Mouse (Mus musculus): ENCODE results near the gene Chn2. TPM values are rescaled to one million over a fixed set of nuclear protein-coding genes. Genes with fewer than 3 reads are reported as not detected.

Gene Chn2
- polyA plus RNA-seq, 1 experiment from 2014 or later: 29.2 TPM

- peak; percentile 15; the same call in 1 of the 2 replicates for ATAC-seq
- no peaks in the 10 kb centered on the region for H3K9me3 ChIP-seq (replicated peaks; ENCODE audit: control insufficient read depth, low read length, poor library complexity, severe bottlenecking)
- H3K4me3 ChIP-seq (ENCODE audit: low read depth, low read length): peak overlapping the region; percentile 79
- H3K4me2 ChIP-seq (ENCODE audit: low read length): peak overlapping the region; percentile 83
- peaks cover 29% of the 10 kb centered on the region for H3K4me1 ChIP-seq (ENCODE audit: control insufficient read depth, insufficient read depth, low read length)
- H3K36me3 ChIP-seq (ENCODE audit: control insufficient read depth, insufficient read depth, low read length): no peaks in the 10 kb centered on the region
- H3K27me3 ChIP-seq (ENCODE audit: control insufficient read depth, insufficient read depth, low read depth, low read length): no peaks in the 10 kb centered on the region
- peak overlapping the region; percentile 98 for H3K27ac ChIP-seq (ENCODE audit: low read length)
- WGBS: 3% methylated on average over 10 of the region's 10 CpGs
- H3K9ac ChIP-seq (ENCODE audit: low read depth, low read length): peak overlapping the region; percentile 95
Observed at GRCm38 (mm10) chr6:54038866-54039265, 488 bp upstream of the Chn2 start.

GRCm38 (mm10) chr6:54039805-54040447, 572 bp downstream of the Chn2 start:
- peak; percentile 84 for ATAC-seq
- peak overlapping the region; percentile 95 for H3K9ac ChIP-seq (ENCODE audit: low read depth, low read length)
- peak overlapping the region; percentile 98 for H3K27ac ChIP-seq (ENCODE audit: low read length)
- H3K9me3 ChIP-seq (replicated peaks; ENCODE audit: control insufficient read depth, low read length, poor library complexity, severe bottlenecking): no peaks in the 10 kb centered on the region
- H3K4me1 ChIP-seq (ENCODE audit: control insufficient read depth, insufficient read depth, low read length): peaks cover 25% of the 10 kb centered on the region
- no peaks in the 10 kb centered on the region for H3K36me3 ChIP-seq (ENCODE audit: control insufficient read depth, insufficient read depth, low read length)
- peak overlapping the region; percentile 83 for H3K4me2 ChIP-seq (ENCODE audit: low read length)
- under 1% methylated on average over 62 of the region's 62 CpGs for WGBS
- peak overlapping the region; percentile 79 for H3K4me3 ChIP-seq (ENCODE audit: low read depth, low read length)
- H3K27me3 ChIP-seq (ENCODE audit: control insufficient read depth, insufficient read depth, low read depth, low read length): no peaks in the 10 kb centered on the region

DNA sequence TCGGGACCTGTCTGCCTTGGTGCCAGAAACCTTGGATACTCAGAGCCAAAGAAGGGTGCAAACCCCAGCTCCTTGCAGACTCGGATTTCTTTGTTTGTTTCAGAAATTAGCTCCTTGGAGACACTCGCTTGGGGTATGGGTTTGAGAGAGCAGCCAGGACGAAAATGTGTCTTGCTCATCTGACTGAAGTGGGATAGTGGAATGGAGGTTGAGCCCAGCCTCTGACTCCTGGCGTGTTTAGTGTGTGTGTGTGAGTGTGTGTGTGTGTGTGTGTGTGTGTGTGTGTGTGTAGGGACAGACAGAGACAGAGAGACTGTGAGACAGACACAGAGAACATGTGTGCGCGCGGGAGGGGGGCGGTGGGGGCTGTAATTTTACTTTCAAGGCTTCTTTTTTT, 1.1 kb downstream of the Chn2 start:
- 11% methylated on average over 9 of the region's 9 CpGs for WGBS
- H3K27ac ChIP-seq (ENCODE audit: low read length): peak overlapping the region; percentile 98
- H3K4me1 ChIP-seq (ENCODE audit: control insufficient read depth, insufficient read depth, low read length): peaks cover 23% of the 10 kb centered on the region
- H3K9ac ChIP-seq (ENCODE audit: low read depth, low read length): peak overlapping the region; percentile 95
- ATAC-seq: no peak; the same call in 1 of the 2 replicates
- H3K9me3 ChIP-seq (replicated peaks; ENCODE audit: control insufficient read depth, low read length, poor library complexity, severe bottlenecking): no peaks in the 10 kb centered on the region
- H3K27me3 ChIP-seq (ENCODE audit: control insufficient read depth, insufficient read depth, low read depth, low read length): no peaks in the 10 kb centered on the region
- H3K4me3 ChIP-seq (ENCODE audit: low read depth, low read length): peak overlapping the region; percentile 79
- no peaks in the 10 kb centered on the region for H3K36me3 ChIP-seq (ENCODE audit: control insufficient read depth, insufficient read depth, low read length)
- peak overlapping the region; percentile 83 for H3K4me2 ChIP-seq (ENCODE audit: low read length)

DNA sequence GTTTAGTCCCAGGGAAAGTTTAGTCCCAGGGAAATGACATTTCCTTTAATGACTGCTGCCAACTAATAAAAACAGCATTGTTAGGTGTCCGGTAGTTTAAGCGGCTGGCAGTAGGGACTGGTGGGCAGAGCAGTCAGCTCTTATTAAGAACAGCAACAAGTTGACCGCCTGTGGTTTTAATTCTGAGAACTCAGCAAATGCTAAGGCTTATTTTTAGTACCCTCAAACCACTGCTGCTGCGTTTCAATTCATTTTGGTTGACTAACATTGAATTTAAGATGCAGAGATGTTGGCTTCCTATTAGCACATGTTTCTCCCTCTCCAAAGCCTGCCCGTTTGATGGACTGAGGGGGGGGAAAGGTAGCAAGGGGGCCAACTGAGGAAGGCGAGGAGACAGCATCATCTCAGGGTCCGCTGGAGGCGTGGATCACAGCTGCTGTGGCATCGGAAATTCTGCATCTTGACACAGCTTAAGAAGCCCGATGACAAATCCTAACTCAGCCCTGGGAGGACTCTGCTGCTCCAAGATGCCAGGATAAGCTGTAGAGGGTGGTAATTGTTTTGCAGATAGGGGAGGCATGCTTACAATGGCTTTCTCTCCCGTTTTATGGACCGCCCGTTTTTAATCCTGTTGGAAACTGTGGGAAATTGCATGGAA, 2.2 kb downstream of the Chn2 start:
- H3K36me3 ChIP-seq (ENCODE audit: control insufficient read depth, insufficient read depth, low read length): no peaks in the 10 kb centered on the region
- H3K4me3 ChIP-seq (ENCODE audit: low read depth, low read length): peak overlapping the region; percentile 79
- H3K9ac ChIP-seq (ENCODE audit: low read depth, low read length): peak overlapping the region; percentile 14
- 15% methylated on average over 13 of the region's 13 CpGs for WGBS
- H3K27me3 ChIP-seq (ENCODE audit: control insufficient read depth, insufficient read depth, low read depth, low read length): no peaks in the 10 kb centered on the region
- no peak overlapping the region for H3K27ac ChIP-seq (ENCODE audit: low read length)
- no peak for ATAC-seq
- H3K9me3 ChIP-seq (replicated peaks; ENCODE audit: control insufficient read depth, low read length, poor library complexity, severe bottlenecking): no peaks in the 10 kb centered on the region
- peaks cover 23% of the 10 kb centered on the region for H3K4me1 ChIP-seq (ENCODE audit: control insufficient read depth, insufficient read depth, low read length)
- peak overlapping the region; percentile 83 for H3K4me2 ChIP-seq (ENCODE audit: low read length)

DNA sequence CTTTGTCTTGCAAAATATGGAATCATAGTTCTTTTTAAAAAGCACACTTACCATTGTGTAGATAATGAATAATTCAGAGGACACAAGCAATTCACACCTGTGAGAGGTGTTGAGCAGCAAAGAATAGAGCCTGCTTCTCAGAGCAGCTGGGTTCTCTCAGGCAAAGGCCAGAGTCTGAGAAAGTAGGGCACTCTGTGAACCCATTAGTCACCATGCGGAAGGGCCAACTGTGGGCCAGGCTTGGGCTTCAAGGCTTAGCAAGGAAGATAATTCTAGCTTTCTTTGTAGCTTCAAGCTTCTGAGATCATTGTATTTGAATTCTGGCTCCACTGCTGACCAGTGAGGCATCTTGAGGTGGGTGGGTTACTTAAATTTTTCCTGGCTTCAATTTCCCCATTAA, 2.8 kb downstream of the Chn2 start:
- H3K36me3 ChIP-seq (ENCODE audit: control insufficient read depth, insufficient read depth, low read length): no peaks in the 10 kb centered on the region
- H3K27me3 ChIP-seq (ENCODE audit: control insufficient read depth, insufficient read depth, low read depth, low read length): no peaks in the 10 kb centered on the region
- H3K9ac ChIP-seq (ENCODE audit: low read depth, low read length): no peak overlapping the region
- 58% methylated on average over 1 of the region's 1 CpGs for WGBS
- H3K4me3 ChIP-seq (ENCODE audit: low read depth, low read length): peak overlapping the region; percentile 79; the same call in 1 of the 2 replicates
- H3K4me1 ChIP-seq (ENCODE audit: control insufficient read depth, insufficient read depth, low read length): peaks cover 23% of the 10 kb centered on the region
- no peaks in the 10 kb centered on the region for H3K9me3 ChIP-seq (replicated peaks; ENCODE audit: control insufficient read depth, low read length, poor library complexity, severe bottlenecking)
- H3K4me2 ChIP-seq (ENCODE audit: low read length): peak overlapping the region; percentile 83
- ATAC-seq: no peak
- H3K27ac ChIP-seq (ENCODE audit: low read length): no peak overlapping the region

DNA sequence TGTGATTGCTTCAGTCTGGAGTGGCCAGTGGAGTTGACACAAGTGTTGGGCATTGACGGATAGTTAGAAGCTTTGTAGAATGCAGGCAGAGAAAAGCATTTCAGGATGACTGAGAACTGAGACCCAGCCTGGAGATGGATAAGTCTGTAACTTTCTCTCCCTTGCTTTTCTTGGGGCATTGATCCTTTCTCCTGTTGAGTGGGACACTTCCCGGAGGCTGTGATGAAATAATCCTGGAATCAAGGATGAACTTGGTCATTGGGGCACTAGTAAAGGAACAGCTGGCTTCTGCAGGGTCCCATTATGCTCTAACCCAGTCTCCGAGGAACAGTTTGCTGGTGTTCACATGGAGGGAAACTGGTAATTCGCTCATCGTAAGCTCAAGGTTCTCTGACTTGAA, 4.2 kb downstream of the Chn2 start:
- H3K4me1 ChIP-seq (ENCODE audit: control insufficient read depth, insufficient read depth, low read length): peaks cover 18% of the 10 kb centered on the region
- H3K27ac ChIP-seq (ENCODE audit: low read length): no peak overlapping the region
- H3K36me3 ChIP-seq (ENCODE audit: control insufficient read depth, insufficient read depth, low read length): no peaks in the 10 kb centered on the region
- H3K9ac ChIP-seq (ENCODE audit: low read depth, low read length): no peak overlapping the region
- no peak overlapping the region for H3K4me3 ChIP-seq (ENCODE audit: low read depth, low read length)
- no peaks in the 10 kb centered on the region for H3K9me3 ChIP-seq (replicated peaks; ENCODE audit: control insufficient read depth, low read length, poor library complexity, severe bottlenecking)
- no peak overlapping the region for H3K4me2 ChIP-seq (ENCODE audit: low read length)
- no peak for ATAC-seq
- WGBS: 83% methylated on average over 5 of the region's 5 CpGs
- no peaks in the 10 kb centered on the region for H3K27me3 ChIP-seq (ENCODE audit: control insufficient read depth, insufficient read depth, low read depth, low read length)

DNA sequence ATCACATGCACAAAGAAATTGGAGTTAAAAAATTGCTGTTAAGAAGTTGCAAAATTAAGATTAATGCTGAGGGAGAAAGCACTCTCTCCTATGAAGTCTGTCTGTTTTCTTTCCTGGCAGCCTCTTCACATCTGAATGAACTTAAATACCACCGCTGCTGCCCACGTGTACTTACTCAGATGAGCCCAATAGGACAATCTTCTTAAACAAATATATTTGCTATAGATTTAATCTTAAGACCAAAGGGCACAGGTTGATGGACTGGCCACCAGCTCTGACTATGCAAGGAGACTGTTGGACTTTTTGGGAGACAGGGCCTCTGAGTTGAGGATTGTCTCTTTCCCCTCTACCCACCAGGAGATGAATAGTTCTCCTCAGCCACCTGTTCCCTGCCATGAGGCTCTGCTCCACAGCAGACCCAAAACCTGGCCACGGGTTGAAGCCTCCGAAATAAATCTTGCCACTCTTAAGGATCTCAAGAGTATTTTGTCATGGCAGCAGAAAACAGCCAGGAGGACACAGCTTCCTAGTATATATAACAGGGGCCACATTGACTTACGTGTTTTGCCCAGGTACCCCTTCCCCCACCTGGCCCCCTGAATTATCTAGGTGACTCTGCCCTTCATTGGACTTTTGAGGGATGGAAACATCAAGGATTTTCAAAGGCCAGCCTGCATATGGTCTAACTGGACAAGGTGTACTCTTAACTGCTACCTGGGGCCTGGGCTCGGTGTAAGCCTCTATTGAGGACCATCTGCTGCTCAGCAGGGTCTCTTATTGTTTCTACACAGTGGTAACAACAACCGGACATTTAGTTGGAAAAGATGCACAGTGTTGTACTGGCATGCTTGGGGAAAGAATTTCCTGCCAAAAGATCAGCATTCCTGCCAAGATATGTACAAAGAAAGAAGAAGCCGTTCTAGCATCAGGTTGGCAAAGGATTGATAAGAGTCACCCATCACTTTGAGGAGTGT, 6.7 kb downstream of the Chn2 start:
- H3K27me3 ChIP-seq (ENCODE audit: control insufficient read depth, insufficient read depth, low read depth, low read length): no peaks in the 10 kb centered on the region
- H3K27ac ChIP-seq (ENCODE audit: low read length): no peak overlapping the region
- no peaks in the 10 kb centered on the region for H3K9me3 ChIP-seq (replicated peaks; ENCODE audit: control insufficient read depth, low read length, poor library complexity, severe bottlenecking)
- no peak for ATAC-seq
- H3K9ac ChIP-seq (ENCODE audit: low read depth, low read length): no peak overlapping the region
- H3K4me1 ChIP-seq (ENCODE audit: control insufficient read depth, insufficient read depth, low read length): peaks cover 11% of the 10 kb centered on the region
- H3K4me3 ChIP-seq (ENCODE audit: low read depth, low read length): no peak overlapping the region
- WGBS: 81% methylated on average over 8 of the region's 8 CpGs
- H3K36me3 ChIP-seq (ENCODE audit: control insufficient read depth, insufficient read depth, low read length): no peaks in the 10 kb centered on the region
- no peak overlapping the region for H3K4me2 ChIP-seq (ENCODE audit: low read length)

DNA sequence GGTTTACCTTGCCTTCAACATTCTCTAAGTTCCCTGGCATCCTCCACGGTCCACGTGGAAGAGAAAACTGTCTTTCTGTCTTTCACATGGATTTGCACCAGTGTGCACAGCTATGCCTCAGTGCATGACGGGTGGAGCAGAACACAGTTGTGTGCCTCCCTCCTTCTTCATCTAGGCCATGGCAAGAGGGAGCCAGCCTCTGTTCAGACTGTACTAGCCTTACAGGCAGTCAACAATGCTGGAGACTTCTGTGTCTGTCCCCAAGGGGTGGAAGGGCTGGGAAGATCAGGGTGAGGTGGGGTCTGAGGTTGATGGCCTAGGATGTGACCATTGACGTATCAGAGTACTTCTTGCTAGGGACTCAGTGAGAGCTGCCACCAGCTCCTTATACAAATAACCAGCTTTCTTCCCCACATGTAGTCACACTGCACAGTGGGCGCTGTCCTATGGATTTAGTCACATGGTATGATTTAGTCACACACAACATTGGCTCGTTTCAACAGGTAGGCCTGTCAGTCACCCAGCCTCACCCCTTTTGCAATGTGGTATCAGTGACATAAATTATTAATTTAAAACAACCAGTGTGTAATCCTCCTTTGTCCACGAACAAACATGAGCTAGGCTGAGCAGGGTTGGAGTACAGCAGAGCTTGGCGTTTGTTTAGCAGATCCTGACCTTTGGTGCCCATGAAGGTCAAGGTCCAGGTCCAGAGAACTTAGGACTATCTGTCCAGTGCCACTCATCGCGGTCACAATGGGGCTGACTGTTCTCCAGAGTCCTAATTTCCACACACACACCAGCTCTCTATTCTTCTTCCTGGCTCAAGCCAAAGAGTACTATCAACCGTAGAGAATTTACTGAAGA, 7.8 kb downstream of the Chn2 start:
- 66% methylated on average over 11 of the region's 11 CpGs for WGBS
- Histone ChIP-seq H3K4me3 (ENCODE audit: low read depth, low read length) (no peak overlapping the region), H3K27me3 (ENCODE audit: control insufficient read depth, insufficient read depth, low read depth, low read length) (no peaks in the 10 kb centered on the region), H3K27ac (ENCODE audit: low read length) (no peak overlapping the region), H3K4me1 (ENCODE audit: control insufficient read depth, insufficient read depth, low read length) (peaks cover 3% of the 10 kb centered on the region; the same call in 1 of the 2 replicates), H3K4me2 (ENCODE audit: low read length) (no peak overlapping the region), H3K9me3 (replicated peaks; ENCODE audit: control insufficient read depth, low read length, poor library complexity, severe bottlenecking) (no peaks in the 10 kb centered on the region), H3K36me3 (ENCODE audit: control insufficient read depth, insufficient read depth, low read length) (no peaks in the 10 kb centered on the region), H3K9ac (ENCODE audit: low read depth, low read length) (no peak overlapping the region)
- no peak for ATAC-seq

Measured in midbrain, embryonic 16.5 days (tissue).